Mouse (Mus musculus) brain, embryonic 14.5 days (tissue): ENCODE data around the gene Snx10. TPM values are rescaled to one million over a fixed set of nuclear protein-coding genes. Genes with fewer than 3 reads are reported as not detected.

Source experiments
- DNase-seq: peaks from one replicate; pipeline ENCODE4 v3.0.0-alpha.2; 2011; ENCODE audit warnings: low read depth
- CTCF ChIP-seq: fragments of 200-500 bp; IDR thresholded peaks from 2 replicates; pipeline ENCODE4 v1.5.1; 2012; ENCODE audit warnings: inconsistent platforms, mild to moderate bottlenecking, moderate library complexity, borderline replicate concordance; ENCODE audit not compliant: insufficient read depth, insufficient read length; ENCODE audit errors: extremely low read depth
- POLR2A ChIP-seq: fragments of 200-500 bp; IDR thresholded peaks from 2 replicates; pipeline ENCODE4 v1.6.1; 2012; ENCODE audit warnings: mild to moderate bottlenecking, inconsistent platforms, borderline replicate concordance; ENCODE audit not compliant: poor library complexity, insufficient read depth, insufficient read length, severe bottlenecking; ENCODE audit errors: extremely low read depth
- polyA plus RNA-seq: library from polyadenylated mRNA; depleted of rRNA; stranded (reverse); fragments of >200 nt; gene quantifications from 2 replicates; pipeline ENCODE4 v1.2.3, GENCODE M21; 2012

Gene Snx10
- polyA plus RNA-seq, 1 experiment: 23.0 TPM

DNA sequence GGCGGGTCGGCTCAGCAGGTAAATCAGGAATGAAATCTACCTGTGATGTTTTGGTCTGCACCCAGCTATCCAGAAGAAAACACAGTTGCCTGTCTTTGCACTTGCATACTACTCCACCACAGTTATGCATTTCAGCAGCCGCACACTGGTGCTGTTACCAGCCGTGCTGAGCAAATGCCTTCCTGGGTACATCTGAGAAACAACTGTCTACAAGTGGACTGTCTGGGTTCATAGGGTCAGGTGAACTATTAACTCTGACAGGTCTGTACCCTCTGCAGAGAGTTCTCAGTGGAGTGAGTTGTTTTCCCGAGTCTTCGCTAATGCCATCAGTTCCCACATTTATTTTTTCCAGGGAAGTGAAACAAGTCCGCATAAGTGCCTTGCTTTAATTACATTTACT lies 17.7 kb downstream of the Snx10 start:
- DNase-seq: no peak
- TF ChIP-seq POLR2A (no peak), CTCF (no peak)

GRCm38 (mm10) chr6:51542147-51542546 lies 18.4 kb downstream of the Snx10 start:
- no peak for TF ChIP-seq POLR2A
- no peak for TF ChIP-seq CTCF
- DNase-seq: no peak

GRCm38 (mm10) chr6:51543639-51544117 lies 20.0 kb downstream of the Snx10 start:
- DNase-seq: peak; percentile 50
- TF ChIP-seq POLR2A: no peak
- no peak for TF ChIP-seq CTCF

DNA sequence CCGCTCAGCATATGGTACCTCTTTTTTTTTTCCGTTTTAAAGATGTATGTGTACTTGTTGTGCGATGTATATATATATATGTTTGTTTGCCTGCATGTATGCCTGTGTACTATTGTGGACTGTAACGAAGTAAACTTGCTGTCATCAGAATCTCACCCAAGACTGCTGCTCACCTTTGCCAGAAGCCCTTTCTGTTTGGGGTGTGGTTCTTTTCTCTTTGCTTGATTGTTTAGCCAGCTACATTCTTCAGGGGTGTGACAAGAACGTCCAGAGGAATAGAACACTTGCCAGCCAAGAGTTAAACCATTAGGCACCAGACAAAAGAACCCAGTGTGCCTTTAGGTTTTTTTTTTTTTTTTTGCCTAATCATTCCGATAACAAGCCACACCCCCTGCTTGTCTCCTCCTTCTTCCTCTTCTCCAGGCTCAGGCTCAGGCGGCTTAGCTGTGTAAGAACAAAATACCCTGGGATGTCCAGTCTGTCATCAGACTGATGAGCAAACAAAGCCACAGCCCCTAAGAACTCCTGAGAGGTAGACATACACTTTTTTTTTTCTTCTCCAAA lies 20.5 kb downstream of the Snx10 start:
- peak; percentile 60 for DNase-seq
- TF ChIP-seq POLR2A (no peak), CTCF (no peak)

GRCm38 (mm10) chr6:51545219-51545859 lies 21.6 kb downstream of the Snx10 start:
- DNase-seq: peak; percentile 18
- TF ChIP-seq POLR2A (no peak), CTCF (no peak)

DNA sequence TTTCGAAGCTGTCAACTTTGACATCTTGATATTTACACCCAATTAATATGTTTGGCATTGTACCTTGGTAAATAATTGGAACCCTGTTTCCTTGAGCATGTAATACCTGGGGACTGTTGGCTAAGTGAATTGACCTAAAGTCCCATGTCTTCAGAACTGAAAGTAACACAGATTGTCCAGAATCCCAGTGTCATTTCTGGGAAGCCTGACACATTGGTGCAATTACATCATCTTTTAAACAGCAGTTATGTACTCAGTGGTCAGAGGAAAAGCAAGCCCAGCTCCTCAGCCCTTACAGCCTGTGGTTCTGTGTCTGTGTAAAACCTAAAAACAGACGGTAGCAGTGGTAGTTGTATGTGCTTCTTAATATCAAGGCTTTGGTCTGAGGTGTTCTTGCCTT lies 22.4 kb downstream of the Snx10 start:
- DNase-seq: no peak
- TF ChIP-seq CTCF (no peak), POLR2A (no peak)

DNA sequence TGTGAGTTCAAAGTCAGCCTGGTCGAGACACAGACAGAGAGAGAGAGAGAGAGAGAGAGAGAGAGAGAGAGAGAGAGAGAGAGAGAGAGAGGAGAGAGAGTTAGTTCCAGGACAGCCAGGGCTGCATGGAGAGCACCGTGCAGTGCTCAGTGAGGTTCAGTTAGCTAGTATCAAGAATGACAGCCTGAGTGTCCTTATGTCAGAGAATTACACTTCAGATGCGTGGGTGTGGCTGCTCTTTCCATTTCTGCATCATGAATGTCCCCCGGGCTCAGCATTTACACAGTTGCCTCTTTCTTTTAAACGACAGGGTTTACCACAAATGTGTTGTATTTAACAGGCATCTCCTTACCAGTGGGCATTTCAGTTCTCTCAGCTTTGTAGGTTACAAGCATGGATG lies 25.1 kb downstream of the Snx10 start:
- TF ChIP-seq CTCF: no peak
- no peak for TF ChIP-seq POLR2A
- no peak for DNase-seq

DNA sequence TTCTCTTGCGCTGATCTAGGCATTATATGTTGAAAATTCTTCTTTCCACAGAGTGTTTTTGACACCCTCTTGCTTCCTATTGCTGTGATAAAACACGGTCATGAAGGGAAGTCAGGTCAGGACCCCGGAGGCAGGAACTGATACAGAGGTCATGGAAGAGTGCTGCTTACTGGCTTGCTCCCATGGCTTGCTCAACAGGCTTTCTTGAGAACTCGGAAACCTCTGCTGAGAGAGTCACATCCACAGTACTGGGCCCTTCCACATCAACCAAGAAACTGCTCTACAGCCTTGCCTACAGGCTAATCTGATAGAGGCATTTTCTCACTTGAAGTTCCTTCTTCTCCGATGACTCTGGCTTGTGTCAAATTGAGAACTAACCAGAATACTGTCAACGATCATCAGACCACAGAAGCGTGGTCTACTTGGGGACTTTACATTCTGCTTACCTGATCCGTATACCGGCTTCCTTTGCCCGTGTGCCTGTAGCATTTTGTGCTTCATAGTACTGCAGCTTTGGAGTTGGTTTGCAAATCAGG lies 27.6 kb downstream of the Snx10 start:
- no peak for DNase-seq
- TF ChIP-seq POLR2A (no peak), CTCF (no peak)

GRCm38 (mm10) chr6:51556562-51556961 lies 32.9 kb downstream of the Snx10 start:
- DNase-seq: no peak
- no peak for TF ChIP-seq POLR2A
- no peak for TF ChIP-seq CTCF

DNA sequence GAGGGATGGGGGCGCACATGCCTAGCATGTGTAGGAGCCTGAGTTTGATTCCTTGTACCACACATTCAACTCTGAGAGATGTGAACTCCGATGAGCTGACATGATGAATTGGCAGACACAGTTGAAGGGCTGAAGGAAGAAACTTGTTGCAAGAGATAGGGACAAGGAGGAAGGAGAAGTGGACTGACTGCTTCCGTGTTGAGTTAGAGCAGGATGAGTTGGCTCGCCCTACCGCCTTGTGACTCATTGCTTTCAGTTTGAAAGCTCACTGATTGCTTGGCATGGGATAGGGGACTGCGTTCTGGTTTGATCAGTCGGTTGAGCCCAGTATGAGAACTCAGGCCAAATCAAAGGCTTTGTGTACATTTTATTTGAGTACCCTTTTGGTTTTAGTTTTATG lies 34.6 kb downstream of the Snx10 start:
- DNase-seq: no peak
- TF ChIP-seq CTCF (no peak), POLR2A (no peak)

GRCm38 (mm10) chr6:51566771-51567680 lies 43.3 kb downstream of the Snx10 start:
- DNase-seq: peak; percentile 70
- TF ChIP-seq POLR2A: no peak
- TF ChIP-seq CTCF: no peak
